Mouse (Mus musculus) limb, embryonic 10.5 days (tissue): Measurements from ENCODE around the gene Acot7. TPM values are rescaled to one million over a fixed set of nuclear protein-coding genes. Genes with fewer than 3 reads are reported as not detected.

Source experiments
- DNase-seq: peaks from one replicate; pipeline ENCODE4 v3.0.0-alpha.2; 2017; ENCODE audit warnings: low spot score
- H3K27ac ChIP-seq: fragments of 300-500 bp; sonication (generic); 2 replicates; pipeline ENCODE4 v1.5.1; 2016; ENCODE audit warnings: mild to moderate bottlenecking
- H3K27me3 ChIP-seq: fragments of 300-500 bp; sonication (generic); 2 replicates; pipeline ENCODE4 v1.6.1; 2016; ENCODE audit warnings: low read depth, mild to moderate bottlenecking; ENCODE audit not compliant: poor library complexity, severe bottlenecking
- H3K36me3 ChIP-seq: fragments of 300-500 bp; sonication (generic); 2 replicates; pipeline ENCODE4 v1.6.1; 2016; ENCODE audit warnings: mild to moderate bottlenecking, moderate library complexity
- H3K4me1 ChIP-seq: fragments of 300-500 bp; sonication (generic); 2 replicates; pipeline ENCODE4 v1.6.1; 2016
- H3K4me3 ChIP-seq: fragments of 300-500 bp; sonication (generic); 2 replicates; pipeline ENCODE4 v1.5.1; 2016; ENCODE audit warnings: mild to moderate bottlenecking, moderate library complexity
- H3K9me3 ChIP-seq: fragments of 300-500 bp; sonication (generic); replicated peaks from 2 replicates; pipeline ENCODE4 v1.6.1; 2016; ENCODE audit warnings: mild to moderate bottlenecking
- WGBS: fragments of 180-500 bp; shearing (Covaris S2); methylation state at CpG from one replicate; pipeline ENCODE4 v1.1.7; 2016; 5-methylcytosine and 5-hydroxymethylcytosine counted together
- polyA plus RNA-seq: library from polyadenylated mRNA; unstranded; fragments of >200 nt; fragmentation: Nextera tagmentation; extraction: Ambion mirVana; gene quantifications from 2 replicates; pipeline ENCODE4 v1.2.1, GENCODE M21; 2016

Gene Acot7
- polyA plus RNA-seq, 1 experiment from 2014 or later: 34.8 TPM

DNA sequence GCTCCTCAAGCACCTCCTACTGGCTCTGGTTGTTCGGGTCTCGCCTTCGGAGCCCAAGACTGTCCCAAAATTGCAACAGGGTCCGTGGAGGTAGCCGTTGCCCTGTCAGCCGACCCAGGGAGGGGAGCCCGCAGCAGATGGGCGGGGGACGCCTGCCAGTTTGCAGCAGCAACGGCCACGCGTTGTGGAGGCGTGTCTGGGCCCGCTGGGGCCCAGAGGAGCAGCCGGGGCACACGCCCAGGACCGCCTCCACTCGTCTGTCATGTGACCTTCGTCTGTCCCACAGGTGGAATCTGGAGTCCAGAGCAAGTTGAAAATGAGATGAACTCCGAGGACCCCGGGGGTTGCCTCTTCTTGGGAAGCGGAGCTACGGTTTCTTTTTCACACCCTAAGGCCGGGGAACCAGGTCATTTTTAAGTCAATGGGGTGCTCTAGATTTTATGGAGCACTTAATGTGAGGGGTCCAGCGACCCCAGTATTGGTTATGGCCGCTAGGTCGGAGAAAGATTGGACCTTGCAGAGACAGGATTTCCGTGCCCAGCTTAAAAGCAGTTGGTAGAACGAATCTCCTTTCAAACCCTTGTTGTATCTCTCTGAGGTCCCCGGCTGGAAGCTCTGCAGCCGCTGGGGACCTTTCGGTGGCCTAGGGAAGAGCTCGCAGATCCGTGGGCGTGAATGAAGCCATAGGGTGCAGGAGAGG, 19.2 kb upstream of the Acot7 start, which contains the start of gene Hes2:
Gene Hes2, plus strand, starts transcription at position 283 of the 700 bp plus-strand sequence.
- 4% methylated on average over 35 of the region's 35 CpGs for WGBS
- Histone ChIP-seq H3K27me3 (peaks cover 94% of the 10 kb centered on the region), H3K27ac (no peak within 1 kb of the TSS), H3K36me3 (no peaks in the 10 kb centered on the region), H3K4me1 (peaks cover 23% of the 10 kb centered on the region), H3K9me3 (no peaks in the 10 kb centered on the region), H3K4me3 (peak within 1 kb of the TSS; percentile 24; the same call in 1 of the 2 replicates)
- peak; percentile 50 for DNase-seq

DNA sequence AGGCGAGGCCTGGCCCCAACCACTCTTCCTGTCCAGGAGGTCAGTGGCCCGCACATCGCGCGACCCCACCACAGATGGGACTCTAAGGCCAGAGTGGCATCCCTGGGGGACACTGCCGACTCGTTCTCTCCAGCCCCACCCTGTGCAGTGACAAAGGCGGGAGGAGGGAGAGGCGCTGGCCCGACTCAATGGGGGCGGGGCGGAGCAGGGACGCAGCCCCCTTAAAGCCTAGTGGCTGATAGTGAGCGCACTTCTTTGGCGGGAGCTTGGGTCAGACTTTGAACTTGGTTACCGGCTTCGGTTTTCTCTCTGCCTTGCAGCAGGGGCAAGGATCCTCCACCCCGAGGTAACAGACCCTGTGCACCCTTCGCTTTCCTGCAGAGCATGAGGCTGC, 18.7 kb upstream of the Acot7 start:
- H3K27me3 ChIP-seq: peaks cover 94% of the 10 kb centered on the region
- H3K4me3 ChIP-seq: peak overlapping the region; percentile 16; the same call in 1 of the 2 replicates
- no peaks in the 10 kb centered on the region for H3K36me3 ChIP-seq
- no peak overlapping the region for H3K27ac ChIP-seq
- no peaks in the 10 kb centered on the region for H3K9me3 ChIP-seq
- WGBS: 3% methylated on average over 19 of the region's 19 CpGs
- DNase-seq: no peak
- peaks cover 20% of the 10 kb centered on the region for H3K4me1 ChIP-seq

DNA sequence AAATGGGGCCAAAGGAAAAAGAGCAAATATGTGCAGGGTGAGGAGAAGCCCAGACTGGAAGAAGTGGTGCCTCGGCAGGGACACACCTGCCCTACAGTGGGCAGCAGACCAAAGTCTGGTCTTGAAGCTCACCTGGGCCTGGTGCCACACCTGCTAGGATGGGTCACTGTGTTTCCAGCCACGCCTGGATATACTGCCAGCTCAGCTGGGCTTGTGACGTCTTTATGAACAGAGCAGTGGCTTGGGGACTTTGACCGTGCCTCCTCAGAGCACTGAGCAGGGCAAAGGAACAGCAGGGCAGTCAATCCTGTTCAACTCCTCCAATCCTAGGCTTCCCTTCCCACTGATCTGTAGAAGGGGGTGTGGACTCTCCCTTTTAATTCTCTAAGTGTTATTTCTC, 17.2 kb upstream of the Acot7 start:
- 47% methylated on average over 4 of the region's 4 CpGs for WGBS
- peaks cover 88% of the 10 kb centered on the region for H3K27me3 ChIP-seq
- no peak overlapping the region for H3K4me3 ChIP-seq
- H3K36me3 ChIP-seq: no peaks in the 10 kb centered on the region
- H3K4me1 ChIP-seq: peaks cover 28% of the 10 kb centered on the region
- DNase-seq: no peak
- no peak overlapping the region for H3K27ac ChIP-seq
- H3K9me3 ChIP-seq: no peaks in the 10 kb centered on the region

DNA sequence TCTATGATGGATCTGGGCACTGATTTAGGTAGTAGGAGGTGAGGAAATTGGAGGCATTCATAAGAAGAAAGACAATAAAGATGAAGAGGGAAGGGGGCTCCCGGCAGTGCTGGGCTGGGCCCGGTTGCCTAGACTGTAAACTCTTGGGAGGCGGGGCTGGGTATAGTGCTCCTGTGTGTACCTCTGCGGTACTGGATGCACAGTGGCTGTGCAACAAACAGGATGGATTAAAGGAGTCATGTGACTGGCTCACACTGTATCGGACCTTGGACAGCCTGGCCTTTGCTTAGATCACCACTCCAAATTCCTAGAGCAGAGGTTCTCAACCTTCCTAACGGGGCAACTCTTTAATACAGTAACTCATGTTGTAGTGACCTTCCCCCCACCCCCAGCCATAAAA, 16.3 kb upstream of the Acot7 start:
- Histone ChIP-seq H3K27me3 (peaks cover 82% of the 10 kb centered on the region), H3K4me1 (peaks cover 28% of the 10 kb centered on the region), H3K9me3 (no peaks in the 10 kb centered on the region), H3K27ac (no peak overlapping the region), H3K4me3 (no peak overlapping the region), H3K36me3 (no peaks in the 10 kb centered on the region)
- WGBS: 76% methylated on average over 6 of the region's 6 CpGs
- DNase-seq: no peak

DNA sequence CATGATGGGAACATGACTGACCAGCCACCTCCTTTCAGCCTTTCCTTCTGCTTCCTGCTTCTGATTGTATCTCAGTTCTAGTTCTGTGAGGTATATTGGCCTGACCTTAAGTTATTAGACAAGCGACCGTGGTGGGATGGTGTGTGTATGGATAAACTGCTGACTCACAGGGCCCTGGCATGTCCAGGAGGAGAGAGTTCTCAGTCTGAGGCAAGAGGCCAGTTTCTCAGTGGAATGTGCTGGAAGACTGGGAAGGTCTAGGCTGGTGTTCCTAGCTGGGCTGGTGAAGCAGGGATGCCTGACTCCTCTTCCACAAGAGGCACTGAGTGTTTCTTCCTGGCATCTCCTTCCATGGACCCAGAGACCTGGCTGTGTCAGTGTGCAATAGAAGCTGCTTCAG, 15.2 kb upstream of the Acot7 start:
- Histone ChIP-seq H3K4me3 (no peak overlapping the region), H3K27me3 (peaks cover 71% of the 10 kb centered on the region), H3K27ac (no peak overlapping the region), H3K4me1 (peaks cover 28% of the 10 kb centered on the region), H3K9me3 (no peaks in the 10 kb centered on the region), H3K36me3 (no peaks in the 10 kb centered on the region)
- WGBS: 93% methylated on average over 2 of the region's 2 CpGs
- no peak for DNase-seq

DNA sequence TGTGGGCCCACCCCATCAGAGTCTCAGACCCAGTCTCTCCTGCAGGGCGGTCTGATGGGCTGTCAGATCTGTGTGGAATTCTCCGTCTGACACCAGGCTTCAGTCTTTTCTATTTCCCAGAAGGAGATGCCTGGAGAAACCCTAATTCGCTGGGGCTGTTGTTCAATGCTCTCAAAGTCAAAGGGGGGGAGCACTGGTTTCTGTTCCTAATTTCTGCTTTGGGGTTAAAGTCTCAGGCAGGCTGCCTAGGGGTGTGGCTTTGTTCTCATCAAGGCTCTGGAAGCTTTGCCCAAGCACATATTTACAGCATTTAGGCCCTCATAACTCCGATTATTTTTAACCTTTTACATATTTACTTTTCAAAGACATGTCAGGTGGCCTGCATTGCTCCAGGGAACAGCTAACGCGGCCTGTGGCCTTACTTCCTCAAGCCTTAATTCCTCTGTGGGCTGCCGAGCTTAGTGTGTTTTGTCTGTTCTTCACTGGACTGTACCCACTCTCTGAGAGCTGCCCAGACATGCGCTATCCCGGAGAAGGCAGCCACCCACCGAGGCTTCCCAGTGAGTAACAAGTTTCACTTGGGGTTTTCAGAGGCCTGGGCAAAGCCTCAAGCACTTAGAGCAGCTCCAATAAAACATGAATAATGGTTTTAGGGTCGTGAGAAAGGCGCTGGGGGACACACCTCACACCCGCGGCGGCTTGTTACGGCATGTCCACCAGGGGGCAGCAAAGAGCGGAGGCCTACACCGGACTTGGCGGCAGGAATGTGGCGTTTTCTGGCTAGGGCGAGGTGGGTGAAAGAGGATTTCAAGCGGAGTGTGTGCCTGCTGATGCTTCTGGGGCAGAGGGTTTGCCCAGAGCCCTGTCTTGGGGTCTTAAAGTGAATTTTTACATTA, 12.7 kb upstream of the Acot7 start:
- Histone ChIP-seq H3K36me3 (no peaks in the 10 kb centered on the region), H3K9me3 (no peaks in the 10 kb centered on the region), H3K4me1 (peaks cover 8% of the 10 kb centered on the region), H3K27ac (no peak overlapping the region), H3K4me3 (no peak overlapping the region), H3K27me3 (peaks cover 51% of the 10 kb centered on the region)
- WGBS: 23% methylated on average over 22 of the region's 22 CpGs
- DNase-seq: peak; percentile 88

GRCm38 (mm10) chr4:152168052-152168451, 9.9 kb upstream of the Acot7 start:
- DNase-seq: no peak
- 86% methylated on average over 8 of the region's 8 CpGs for WGBS

GRCm38 (mm10) chr4:152169103-152169502, 8.8 kb upstream of the Acot7 start:
- H3K4me1 ChIP-seq: peaks cover 8% of the 10 kb centered on the region
- no peak for DNase-seq
- H3K27me3 ChIP-seq: peaks cover 29% of the 10 kb centered on the region
- 87% methylated on average over 7 of the region's 7 CpGs for WGBS
- H3K4me3 ChIP-seq: no peak overlapping the region
- no peaks in the 10 kb centered on the region for H3K36me3 ChIP-seq
- no peak overlapping the region for H3K27ac ChIP-seq
- H3K9me3 ChIP-seq: no peaks in the 10 kb centered on the region

More at GRCm38 (mm10) chr4:152168052-152168451, 9.9 kb upstream of the Acot7 start:
- H3K27ac ChIP-seq: no peak overlapping the region
- no peaks in the 10 kb centered on the region for H3K36me3 ChIP-seq
- no peaks in the 10 kb centered on the region for H3K9me3 ChIP-seq
- H3K27me3 ChIP-seq: peaks cover 28% of the 10 kb centered on the region
- no peak overlapping the region for H3K4me3 ChIP-seq
- peaks cover 8% of the 10 kb centered on the region for H3K4me1 ChIP-seq

- no peaks in the 10 kb centered on the region for H3K9me3 ChIP-seq
- H3K27ac ChIP-seq: no peak overlapping the region
- H3K27me3 ChIP-seq: peaks cover 30% of the 10 kb centered on the region
- DNase-seq: no peak
- H3K36me3 ChIP-seq: no peaks in the 10 kb centered on the region
- H3K4me3 ChIP-seq: no peak overlapping the region
- H3K4me1 ChIP-seq: peaks cover 4% of the 10 kb centered on the region
- 85% methylated on average over 10 of the region's 10 CpGs for WGBS
These were observed 7.6 kb upstream of the Acot7 start for GRCm38 (mm10) chr4:152170286-152170685.

- no peak for DNase-seq
- Histone ChIP-seq H3K4me1 (no peaks in the 10 kb centered on the region), H3K9me3 (no peaks in the 10 kb centered on the region), H3K27ac (no peak overlapping the region), H3K4me3 (no peak overlapping the region), H3K27me3 (peaks cover 42% of the 10 kb centered on the region), H3K36me3 (no peaks in the 10 kb centered on the region)
- WGBS: 82% methylated on average over 6 of the region's 6 CpGs
These were observed 6.4 kb upstream of the Acot7 start for GRCm38 (mm10) chr4:152171543-152171942.

DNA sequence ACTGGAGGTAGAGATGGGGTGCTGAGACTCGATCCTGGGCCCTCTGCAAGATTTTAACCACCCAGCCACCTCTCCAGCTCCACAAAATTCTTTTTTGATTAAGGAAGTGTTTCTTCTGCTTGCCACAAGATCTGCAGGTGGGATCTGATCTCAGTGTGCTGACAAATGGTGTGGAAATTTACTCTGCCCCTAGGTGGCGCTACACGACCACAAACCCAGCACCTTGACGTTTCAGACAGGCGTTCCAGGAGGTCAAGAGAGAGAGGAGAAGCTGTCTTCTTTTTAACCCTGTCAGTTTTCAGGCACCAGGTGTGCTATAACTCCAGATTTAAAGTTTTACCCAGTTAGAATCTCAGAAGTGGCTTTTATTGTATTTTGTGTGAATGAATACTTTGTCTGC, 4.9 kb upstream of the Acot7 start:
- no peak overlapping the region for H3K27ac ChIP-seq
- under 1% methylated on average over 5 of the region's 5 CpGs for WGBS
- H3K4me3 ChIP-seq: no peak overlapping the region
- H3K27me3 ChIP-seq: peaks cover 51% of the 10 kb centered on the region
- no peaks in the 10 kb centered on the region for H3K36me3 ChIP-seq
- H3K9me3 ChIP-seq: no peaks in the 10 kb centered on the region
- DNase-seq: peak; percentile 86
- peaks cover 8% of the 10 kb centered on the region for H3K4me1 ChIP-seq

DNA sequence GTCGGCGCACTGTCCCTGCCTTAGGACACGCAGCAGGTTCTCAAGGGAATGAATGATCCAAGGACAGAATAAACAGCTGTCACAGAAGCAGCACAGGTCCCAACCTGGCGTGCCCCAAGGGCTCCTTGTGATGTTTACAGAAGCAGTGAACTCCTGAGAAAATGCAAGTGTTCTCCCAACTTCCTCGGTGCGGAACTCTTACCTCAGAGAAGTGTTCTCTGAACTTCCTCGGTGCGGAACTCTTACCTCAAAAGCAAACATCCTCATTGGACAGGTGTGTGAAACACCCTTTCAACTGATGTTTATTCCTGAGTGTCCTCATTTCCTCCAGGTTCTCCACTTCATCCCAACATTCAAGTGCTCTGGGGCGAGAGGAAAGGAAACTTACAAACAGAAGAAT, 4.0 kb upstream of the Acot7 start:
- DNase-seq: no peak
- peaks cover 60% of the 10 kb centered on the region for H3K27me3 ChIP-seq
- 83% methylated on average over 9 of the region's 9 CpGs for WGBS

GRCm38 (mm10) chr4:152176638-152177037, 1.3 kb upstream of the Acot7 start:
- H3K4me3 ChIP-seq: no peak overlapping the region
- WGBS: 87% methylated on average over 3 of the region's 3 CpGs
- H3K4me1 ChIP-seq: peaks cover 22% of the 10 kb centered on the region
- H3K27me3 ChIP-seq: peaks cover 78% of the 10 kb centered on the region
- H3K36me3 ChIP-seq: no peaks in the 10 kb centered on the region
- H3K9me3 ChIP-seq: no peaks in the 10 kb centered on the region
- H3K27ac ChIP-seq: no peak overlapping the region
- DNase-seq: no peak

More for the DNA sequence above, 4.0 kb upstream of the Acot7 start:
- no peak overlapping the region for H3K4me3 ChIP-seq
- H3K27ac ChIP-seq: no peak overlapping the region
- H3K36me3 ChIP-seq: no peaks in the 10 kb centered on the region
- no peaks in the 10 kb centered on the region for H3K9me3 ChIP-seq
- peaks cover 16% of the 10 kb centered on the region for H3K4me1 ChIP-seq
